Mouse (Mus musculus): Measurements from ENCODE around the gene Rbms3. TPM values are rescaled to one million over a fixed set of nuclear protein-coding genes. Genes with fewer than 3 reads are reported as not detected.

Rbms3 gene
- polyA plus RNA-seq, 1 experiment from 2014 or later, result 90.2 TPM

- ATAC-seq (ENCODE audit: insufficient number of reproducible peaks, insufficient read depth, low FRiP score, low read depth), result 0 out of 2 replicates have a peak, but pooled peaks have one; percentile 20
- H3K4me3 ChIP-seq (ENCODE audit: low read depth, low read length), result no peak overlapping the region
- WGBS, result 34% methylated on average over 15 of the region's 15 CpGs
- peak overlapping the region; percentile 92 for H3K27ac ChIP-seq (ENCODE audit: low read length)
- peak overlapping the region; percentile 13; the same call in 1 of the 2 replicates for H3K4me2 ChIP-seq (replicated peaks; ENCODE audit: low read depth, low read length)
- H3K9ac ChIP-seq (replicated peaks; ENCODE audit: low read depth, low read length), result no peak overlapping the region
- H3K9me3 ChIP-seq (ENCODE audit: control insufficient read depth, low read depth, low read length), result no peaks in the 10 kb centered on the region
- H3K4me1 ChIP-seq (ENCODE audit: control insufficient read depth, insufficient read depth, low read length), result peaks cover 7% of the 10 kb centered on the region; the same call in 1 of the 2 replicates
- no peaks in the 10 kb centered on the region for H3K27me3 ChIP-seq (ENCODE audit: control insufficient read depth, insufficient read depth, low read length)
- no peaks in the 10 kb centered on the region; the same call in 1 of the 2 replicates for H3K36me3 ChIP-seq (ENCODE audit: control insufficient read depth, insufficient read depth, low read length)
Measured at GRCm38 (mm10) chr9:117192093-117192492, 437.6 kb downstream of the Rbms3 start.

GRCm38 (mm10) chr9:117188406-117188805 is 441.3 kb downstream of the Rbms3 start:
- Histone ChIP-seq H3K9ac (replicated peaks; ENCODE audit: low read depth, low read length) (no peak overlapping the region), H3K9me3 (ENCODE audit: control insufficient read depth, low read depth, low read length) (no peaks in the 10 kb centered on the region), H3K27ac (ENCODE audit: low read length) (no peak overlapping the region), H3K36me3 (ENCODE audit: control insufficient read depth, insufficient read depth, low read length) (no peaks in the 10 kb centered on the region), H3K4me1 (ENCODE audit: control insufficient read depth, insufficient read depth, low read length) (peaks cover 7% of the 10 kb centered on the region; the same call in 1 of the 2 replicates), H3K4me2 (replicated peaks; ENCODE audit: low read depth, low read length) (no peak overlapping the region), H3K4me3 (ENCODE audit: low read depth, low read length) (no peak overlapping the region), H3K27me3 (ENCODE audit: control insufficient read depth, insufficient read depth, low read length) (no peaks in the 10 kb centered on the region)
- WGBS, result 72% methylated on average over 3 of the region's 3 CpGs
- ATAC-seq (ENCODE audit: insufficient number of reproducible peaks, insufficient read depth, low FRiP score, low read depth), result no peak

GRCm38 (mm10) chr9:117187116-117188034 is 442.3 kb downstream of the Rbms3 start:
- Histone ChIP-seq H3K9me3 (ENCODE audit: control insufficient read depth, low read depth, low read length) (no peaks in the 10 kb centered on the region), H3K27me3 (ENCODE audit: control insufficient read depth, insufficient read depth, low read length) (no peaks in the 10 kb centered on the region), H3K4me1 (ENCODE audit: control insufficient read depth, insufficient read depth, low read length) (0 out of 2 replicates have a peak, but pooled peaks cover 1% of the 10 kb centered on the region), H3K4me3 (ENCODE audit: low read depth, low read length) (no peak overlapping the region), H3K4me2 (replicated peaks; ENCODE audit: low read depth, low read length) (no peak overlapping the region), H3K9ac (replicated peaks; ENCODE audit: low read depth, low read length) (no peak overlapping the region), H3K27ac (ENCODE audit: low read length) (no peak overlapping the region), H3K36me3 (ENCODE audit: control insufficient read depth, insufficient read depth, low read length) (no peaks in the 10 kb centered on the region)
- ATAC-seq (ENCODE audit: insufficient number of reproducible peaks, insufficient read depth, low FRiP score, low read depth), result no peak
- 72% methylated on average over 15 of the region's 15 CpGs for WGBS

- no peak overlapping the region for H3K27ac ChIP-seq (ENCODE audit: low read length)
- H3K4me1 ChIP-seq (ENCODE audit: control insufficient read depth, insufficient read depth, low read length), result no peaks in the 10 kb centered on the region
- no peaks in the 10 kb centered on the region for H3K27me3 ChIP-seq (ENCODE audit: control insufficient read depth, insufficient read depth, low read length)
- 86% methylated on average over 7 of the region's 7 CpGs for WGBS
- H3K4me3 ChIP-seq (ENCODE audit: low read depth, low read length), result no peak overlapping the region
- no peak overlapping the region for H3K4me2 ChIP-seq (replicated peaks; ENCODE audit: low read depth, low read length)
- ATAC-seq (ENCODE audit: insufficient number of reproducible peaks, insufficient read depth, low FRiP score, low read depth), result no peak
- no peaks in the 10 kb centered on the region for H3K9me3 ChIP-seq (ENCODE audit: control insufficient read depth, low read depth, low read length)
- no peak overlapping the region for H3K9ac ChIP-seq (replicated peaks; ENCODE audit: low read depth, low read length)
- no peaks in the 10 kb centered on the region for H3K36me3 ChIP-seq (ENCODE audit: control insufficient read depth, insufficient read depth, low read length)
Measured at GRCm38 (mm10) chr9:117180658-117181057, 449.1 kb downstream of the Rbms3 start.

- Histone ChIP-seq H3K4me3 (ENCODE audit: low read depth, low read length) (no peak overlapping the region), H3K4me1 (ENCODE audit: control insufficient read depth, insufficient read depth, low read length) (no peaks in the 10 kb centered on the region), H3K4me2 (replicated peaks; ENCODE audit: low read depth, low read length) (no peak overlapping the region), H3K27ac (ENCODE audit: low read length) (no peak overlapping the region), H3K9me3 (ENCODE audit: control insufficient read depth, low read depth, low read length) (no peaks in the 10 kb centered on the region), H3K27me3 (ENCODE audit: control insufficient read depth, insufficient read depth, low read length) (no peaks in the 10 kb centered on the region), H3K9ac (replicated peaks; ENCODE audit: low read depth, low read length) (no peak overlapping the region), H3K36me3 (ENCODE audit: control insufficient read depth, insufficient read depth, low read length) (no peaks in the 10 kb centered on the region)
- ATAC-seq (ENCODE audit: insufficient number of reproducible peaks, insufficient read depth, low FRiP score, low read depth), result no peak
- 90% methylated on average over 4 of the region's 4 CpGs for WGBS
Measured at GRCm38 (mm10) chr9:117178366-117178765, 451.3 kb downstream of the Rbms3 start.

- no peaks in the 10 kb centered on the region for H3K9me3 ChIP-seq (ENCODE audit: control insufficient read depth, low read depth, low read length)
- no peak for ATAC-seq (ENCODE audit: insufficient number of reproducible peaks, insufficient read depth, low FRiP score, low read depth)
- no peaks in the 10 kb centered on the region for H3K27me3 ChIP-seq (ENCODE audit: control insufficient read depth, insufficient read depth, low read length)
- H3K4me2 ChIP-seq (replicated peaks; ENCODE audit: low read depth, low read length), result no peak overlapping the region
- H3K36me3 ChIP-seq (ENCODE audit: control insufficient read depth, insufficient read depth, low read length), result no peaks in the 10 kb centered on the region
- no peak overlapping the region for H3K4me3 ChIP-seq (ENCODE audit: low read depth, low read length)
- 72% methylated on average over 7 of the region's 7 CpGs for WGBS
- H3K4me1 ChIP-seq (ENCODE audit: control insufficient read depth, insufficient read depth, low read length), result no peaks in the 10 kb centered on the region
- H3K9ac ChIP-seq (replicated peaks; ENCODE audit: low read depth, low read length), result no peak overlapping the region
- no peak overlapping the region for H3K27ac ChIP-seq (ENCODE audit: low read length)
Measured at GRCm38 (mm10) chr9:117172526-117172925, 457.2 kb downstream of the Rbms3 start.

- Histone ChIP-seq H3K36me3 (ENCODE audit: control insufficient read depth, insufficient read depth, low read length) (no peaks in the 10 kb centered on the region), H3K4me3 (ENCODE audit: low read depth, low read length) (no peak overlapping the region), H3K27me3 (ENCODE audit: control insufficient read depth, insufficient read depth, low read length) (no peaks in the 10 kb centered on the region), H3K9me3 (ENCODE audit: control insufficient read depth, low read depth, low read length) (no peaks in the 10 kb centered on the region), H3K4me1 (ENCODE audit: control insufficient read depth, insufficient read depth, low read length) (no peaks in the 10 kb centered on the region), H3K4me2 (replicated peaks; ENCODE audit: low read depth, low read length) (no peak overlapping the region), H3K27ac (ENCODE audit: low read length) (no peak overlapping the region), H3K9ac (replicated peaks; ENCODE audit: low read depth, low read length) (no peak overlapping the region)
- ATAC-seq (ENCODE audit: insufficient number of reproducible peaks, insufficient read depth, low FRiP score, low read depth), result no peak
- WGBS, result 94% methylated on average over 5 of the region's 5 CpGs
Measured at GRCm38 (mm10) chr9:117169196-117169595, 460.5 kb downstream of the Rbms3 start.

GRCm38 (mm10) chr9:117163143-117163542 is 466.6 kb downstream of the Rbms3 start:
- peak; percentile 46; the same call in 1 of the 2 replicates for ATAC-seq (ENCODE audit: insufficient number of reproducible peaks, insufficient read depth, low FRiP score, low read depth)
- H3K36me3 ChIP-seq (ENCODE audit: control insufficient read depth, insufficient read depth, low read length), result no peaks in the 10 kb centered on the region
- no peaks in the 10 kb centered on the region for H3K27me3 ChIP-seq (ENCODE audit: control insufficient read depth, insufficient read depth, low read length)
- H3K27ac ChIP-seq (ENCODE audit: low read length), result peak overlapping the region; percentile 49; the same call in 1 of the 2 replicates
- no peak overlapping the region for H3K9ac ChIP-seq (replicated peaks; ENCODE audit: low read depth, low read length)
- H3K9me3 ChIP-seq (ENCODE audit: control insufficient read depth, low read depth, low read length), result no peaks in the 10 kb centered on the region
- no peak overlapping the region for H3K4me3 ChIP-seq (ENCODE audit: low read depth, low read length)
- H3K4me2 ChIP-seq (replicated peaks; ENCODE audit: low read depth, low read length), result no peak overlapping the region
- peaks cover 20% of the 10 kb centered on the region; the same call in 1 of the 2 replicates for H3K4me1 ChIP-seq (ENCODE audit: control insufficient read depth, insufficient read depth, low read length)
- 20% methylated on average over 6 of the region's 6 CpGs for WGBS
